Mouse (Mus musculus) cortical plate, adult 2 months (tissue): ENCODE results near the gene Smim24.

Experiments used
- CTCF ChIP-seq: fragments of 200-500 bp; IDR thresholded peaks from 2 replicates; pipeline ENCODE4 v1.5.1; 2011; ENCODE audit warnings: mild to moderate bottlenecking, control low read depth, low read length; ENCODE audit not compliant: insufficient read depth; ENCODE audit errors: extremely low read depth
- POLR2A ChIP-seq: fragments of 200-500 bp; IDR thresholded peaks from 2 replicates; pipeline ENCODE4 v1.6.1; 2011; ENCODE audit warnings: mild to moderate bottlenecking, low read length, control low read depth; ENCODE audit not compliant: insufficient read depth; ENCODE audit errors: extremely low read depth

DNA sequence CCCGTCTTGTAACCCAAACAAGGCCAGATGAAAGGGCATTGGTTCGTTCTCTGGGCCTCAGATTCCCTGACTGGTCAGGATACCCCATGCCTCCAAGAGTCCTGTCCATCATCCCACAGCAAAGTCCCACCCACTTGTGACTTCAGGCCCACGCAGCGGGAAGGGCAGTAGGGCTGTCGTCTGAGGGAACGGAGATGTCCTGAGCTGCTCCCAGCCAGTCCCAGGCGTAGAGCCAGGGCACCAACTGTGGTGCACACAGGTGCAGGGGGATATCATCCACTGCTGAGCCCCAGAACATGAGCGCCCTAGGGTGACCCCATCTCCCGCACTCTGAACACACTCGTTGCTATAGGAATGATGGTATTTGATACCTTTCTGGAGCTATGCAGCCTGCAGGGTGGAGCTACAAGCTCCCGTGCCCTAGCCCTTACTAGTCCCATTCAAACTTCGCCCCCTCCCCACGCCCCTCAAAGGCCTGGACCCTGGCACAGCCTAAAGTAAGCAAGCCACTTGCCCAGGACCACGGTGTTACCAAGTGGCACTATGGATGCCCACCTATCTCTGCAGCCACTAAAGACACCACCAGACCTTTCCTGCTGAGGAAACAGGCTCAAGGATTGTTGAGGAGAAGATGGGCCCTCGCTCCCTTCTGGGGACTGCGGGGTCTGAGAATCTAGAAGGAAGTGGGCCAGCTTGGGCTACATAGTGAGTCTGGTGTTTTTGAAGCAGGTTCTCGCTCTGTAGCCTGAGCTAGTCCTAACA, 22.9 kb downstream of the Smim24 start:
- TF ChIP-seq CTCF (no peak), POLR2A (no peak)
